Mouse (Mus musculus) limb, embryonic 10.5 days (tissue): ENCODE measurements around the gene Cep83. TPM values are rescaled to one million over a fixed set of nuclear protein-coding genes. Genes with fewer than 3 reads are reported as not detected.

ENCODE experiments used
- DNase-seq: peaks from one replicate; pipeline ENCODE4 v3.0.0-alpha.2; 2017; ENCODE audit warnings: low spot score
- H3K27ac ChIP-seq: fragments of 300-500 bp; sonication (generic); 2 replicates; pipeline ENCODE4 v1.5.1; 2016; ENCODE audit warnings: mild to moderate bottlenecking
- H3K27me3 ChIP-seq: fragments of 300-500 bp; sonication (generic); 2 replicates; pipeline ENCODE4 v1.6.1; 2016; ENCODE audit warnings: low read depth, mild to moderate bottlenecking; ENCODE audit not compliant: poor library complexity, severe bottlenecking
- H3K36me3 ChIP-seq: fragments of 300-500 bp; sonication (generic); 2 replicates; pipeline ENCODE4 v1.6.1; 2016; ENCODE audit warnings: mild to moderate bottlenecking, moderate library complexity
- H3K4me1 ChIP-seq: fragments of 300-500 bp; sonication (generic); 2 replicates; pipeline ENCODE4 v1.6.1; 2016
- H3K4me3 ChIP-seq: fragments of 300-500 bp; sonication (generic); 2 replicates; pipeline ENCODE4 v1.5.1; 2016; ENCODE audit warnings: mild to moderate bottlenecking, moderate library complexity
- H3K9me3 ChIP-seq: fragments of 300-500 bp; sonication (generic); replicated peaks from 2 replicates; pipeline ENCODE4 v1.6.1; 2016; ENCODE audit warnings: mild to moderate bottlenecking
- WGBS: fragments of 180-500 bp; shearing (Covaris S2); methylation state at CpG from one replicate; pipeline ENCODE4 v1.1.7; 2016; 5-methylcytosine and 5-hydroxymethylcytosine counted together
- polyA plus RNA-seq: library from polyadenylated mRNA; unstranded; fragments of >200 nt; fragmentation: Nextera tagmentation; extraction: Ambion mirVana; gene quantifications from 2 replicates; pipeline ENCODE4 v1.2.1, GENCODE M21; 2016

Cep83 gene
- polyA plus RNA-seq, 1 experiment from 2014 or later, result 17.5 TPM

DNA sequence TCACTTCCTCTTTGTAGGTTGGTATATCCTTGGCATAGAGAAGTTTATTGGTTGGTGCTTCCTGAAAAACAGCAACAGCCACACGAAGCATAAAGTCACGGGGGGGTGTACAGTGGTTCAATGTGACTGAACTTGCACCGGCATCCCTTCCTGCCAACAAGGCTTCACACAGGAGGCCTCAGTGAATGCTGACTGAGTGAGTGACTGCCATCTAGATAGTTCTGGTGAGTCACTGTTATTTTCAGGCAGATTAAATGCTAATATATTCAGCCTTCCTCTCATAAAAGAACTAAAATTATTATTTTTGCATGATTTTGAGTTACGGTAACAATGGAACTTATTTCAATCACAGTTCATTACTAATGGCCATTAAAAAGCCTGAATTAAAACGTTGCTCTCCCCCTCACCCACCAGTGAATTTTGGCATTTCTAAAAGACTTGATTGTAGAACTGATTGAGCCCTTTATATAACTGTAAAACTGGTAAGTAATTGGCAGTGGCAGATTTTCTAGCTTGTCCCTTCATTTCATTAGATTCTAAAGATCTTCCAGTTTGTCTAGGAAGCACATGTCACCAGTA lies 106.3 kb downstream of the Cep83 start:
- 94% methylated on average over 5 of the region's 5 CpGs for WGBS
- Histone ChIP-seq H3K27me3 (no peaks in the 10 kb centered on the region), H3K27ac (no peak overlapping the region), H3K4me3 (no peak overlapping the region), H3K4me1 (peaks cover 5% of the 10 kb centered on the region; the same call in 1 of the 2 replicates), H3K36me3 (peaks cover 13% of the 10 kb centered on the region; the same call in 1 of the 2 replicates), H3K9me3 (no peaks in the 10 kb centered on the region)
- DNase-seq, result no peak

- WGBS, result 83% methylated on average over 5 of the region's 5 CpGs
- H3K4me3 ChIP-seq, result no peak overlapping the region
- peaks cover 6% of the 10 kb centered on the region; the same call in 1 of the 2 replicates for H3K4me1 ChIP-seq
- no peaks in the 10 kb centered on the region for H3K27me3 ChIP-seq
- H3K9me3 ChIP-seq, result no peaks in the 10 kb centered on the region
- H3K27ac ChIP-seq, result no peak overlapping the region
- H3K36me3 ChIP-seq, result peaks cover 4% of the 10 kb centered on the region; the same call in 1 of the 2 replicates
- DNase-seq, result no peak
Observed at GRCm38 (mm10) chr10:94798128-94798527, 109.7 kb downstream of the Cep83 start.

DNA sequence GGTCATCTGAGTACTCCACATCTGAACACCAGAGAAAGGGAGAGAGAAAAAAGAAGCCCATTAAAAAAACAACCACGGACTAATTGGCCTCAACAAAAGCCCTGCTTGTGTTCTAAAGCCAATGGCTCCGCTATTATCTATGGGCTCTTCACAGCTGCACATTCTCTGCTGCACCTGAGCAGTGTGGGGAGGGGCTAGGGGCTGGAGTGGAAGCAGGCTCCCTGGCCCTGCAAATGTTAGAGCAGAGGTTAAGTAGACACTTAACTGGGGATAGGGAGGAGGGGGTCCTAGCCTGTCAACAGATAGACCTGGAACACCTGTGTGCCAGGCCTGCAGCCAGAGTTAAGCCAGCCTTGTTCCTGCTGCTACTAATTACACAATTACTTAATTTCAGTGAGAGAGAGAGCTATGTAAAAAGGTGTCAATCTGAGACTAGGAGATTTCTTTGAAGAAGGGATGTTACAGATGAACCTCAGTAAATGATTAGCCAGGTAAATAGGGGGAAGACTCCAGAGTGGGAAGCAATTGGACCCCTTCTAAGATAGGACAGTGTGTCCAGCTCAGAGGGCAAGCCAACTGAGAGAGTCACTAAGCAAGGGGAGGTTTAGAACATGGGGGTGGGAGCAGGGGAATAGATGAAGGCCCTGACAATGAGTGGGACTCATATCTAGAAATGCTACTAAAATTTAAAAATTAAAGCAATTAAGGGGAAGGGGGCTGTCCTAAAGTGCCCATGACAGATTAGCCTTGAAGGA lies 111.2 kb downstream of the Cep83 start:
- Histone ChIP-seq H3K4me1 (peaks cover 6% of the 10 kb centered on the region; the same call in 1 of the 2 replicates), H3K4me3 (no peak overlapping the region), H3K9me3 (no peaks in the 10 kb centered on the region), H3K27me3 (no peaks in the 10 kb centered on the region), H3K27ac (no peak overlapping the region), H3K36me3 (peaks cover 4% of the 10 kb centered on the region; the same call in 1 of the 2 replicates)
- WGBS, result 50% methylated on average over 2 of the region's 2 CpGs
- no peak for DNase-seq

DNA sequence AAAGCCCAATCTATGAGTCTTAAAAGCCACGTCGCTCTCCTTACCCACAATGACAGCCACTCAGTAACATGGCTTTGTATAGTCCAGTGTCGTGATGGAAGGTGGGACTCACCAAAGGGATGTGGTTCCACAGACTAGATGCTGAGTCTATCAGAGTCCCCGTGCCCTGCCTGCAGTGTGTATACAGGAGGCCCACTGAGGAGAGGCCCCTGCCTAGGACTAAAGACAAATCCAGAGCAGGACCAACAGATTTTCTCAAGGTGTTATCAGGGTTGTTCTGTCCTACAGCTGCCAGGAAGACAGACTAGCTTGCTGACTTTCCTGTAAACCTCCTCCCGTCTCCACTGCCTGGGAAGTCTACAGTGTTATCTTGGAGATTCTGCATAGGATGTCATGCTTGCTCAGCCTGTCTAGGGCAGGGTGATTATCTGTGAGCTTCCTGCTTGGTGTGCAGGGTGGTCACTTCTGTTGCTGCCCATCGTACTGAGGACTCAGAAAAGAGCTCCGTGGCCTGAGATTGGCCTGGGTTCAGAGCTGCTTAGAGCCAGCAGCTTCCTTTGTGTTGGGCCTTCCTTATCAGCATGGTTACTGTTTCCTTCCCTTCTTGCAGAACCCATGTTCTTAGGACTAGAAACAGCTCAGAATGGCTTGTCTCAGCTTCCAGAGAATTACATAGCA lies 112.4 kb downstream of the Cep83 start:
- no peaks in the 10 kb centered on the region; the same call in 1 of the 2 replicates for H3K36me3 ChIP-seq
- H3K4me3 ChIP-seq, result no peak overlapping the region
- 81% methylated on average over 7 of the region's 7 CpGs for WGBS
- DNase-seq, result no peak
- no peaks in the 10 kb centered on the region for H3K9me3 ChIP-seq
- H3K27me3 ChIP-seq, result no peaks in the 10 kb centered on the region
- H3K4me1 ChIP-seq, result peaks cover 6% of the 10 kb centered on the region; the same call in 1 of the 2 replicates
- no peak overlapping the region for H3K27ac ChIP-seq

DNA sequence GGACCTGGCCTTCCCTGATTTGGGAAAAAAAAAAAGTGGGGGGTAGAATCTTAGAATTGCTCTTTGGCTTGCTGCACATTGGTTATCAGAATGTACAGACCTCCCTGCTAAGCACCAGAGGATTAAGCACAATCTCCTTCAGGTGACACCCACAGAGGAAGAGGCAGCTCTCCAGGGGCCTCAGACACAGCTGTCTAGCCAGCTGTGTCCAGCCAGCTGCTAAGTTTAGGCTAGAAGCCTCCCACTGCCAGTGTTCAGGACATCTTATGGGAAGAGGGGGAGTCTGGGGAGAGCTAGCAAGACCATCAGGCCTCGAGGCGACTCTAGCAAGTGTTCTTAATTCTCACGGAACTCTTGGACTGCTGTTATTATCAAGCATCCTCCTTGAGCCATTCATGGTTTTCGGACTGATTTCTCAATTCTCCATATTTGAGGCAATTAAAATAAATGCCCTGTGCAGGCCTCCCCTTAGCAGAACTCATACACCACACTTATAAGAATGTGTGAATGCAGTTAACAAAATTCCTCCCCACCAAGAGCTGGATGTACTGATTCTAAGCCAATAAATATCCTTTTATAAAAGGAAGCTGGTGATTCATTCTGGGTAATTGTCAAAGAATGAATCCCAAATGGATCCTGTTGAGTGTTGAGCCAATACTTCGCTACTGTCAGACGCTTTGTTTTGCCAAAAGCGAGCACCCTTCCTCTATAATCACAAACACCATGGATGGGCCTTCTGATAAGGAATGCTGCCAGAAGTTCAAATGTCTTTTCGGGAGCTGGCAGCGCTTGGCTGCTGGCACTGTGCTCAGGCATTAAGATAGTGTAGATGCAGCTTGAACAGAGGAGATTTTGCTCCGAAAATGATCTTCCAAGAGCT lies 115.8 kb downstream of the Cep83 start:
- no peak for DNase-seq
- Histone ChIP-seq H3K27ac (no peak overlapping the region), H3K36me3 (no peaks in the 10 kb centered on the region), H3K27me3 (no peaks in the 10 kb centered on the region), H3K9me3 (no peaks in the 10 kb centered on the region), H3K4me1 (peaks cover 24% of the 10 kb centered on the region), H3K4me3 (no peak overlapping the region)
- 86% methylated on average over 10 of the region's 10 CpGs for WGBS

- H3K4me1 ChIP-seq, result peaks cover 18% of the 10 kb centered on the region
- H3K36me3 ChIP-seq, result no peaks in the 10 kb centered on the region
- H3K27me3 ChIP-seq, result no peaks in the 10 kb centered on the region
- WGBS, result 91% methylated on average over 1 of the region's 1 CpGs
- H3K4me3 ChIP-seq, result no peak overlapping the region
- DNase-seq, result no peak
- H3K9me3 ChIP-seq, result no peaks in the 10 kb centered on the region
- no peak overlapping the region for H3K27ac ChIP-seq
Observed at GRCm38 (mm10) chr10:94804909-94805220, 116.4 kb downstream of the Cep83 start.

DNA sequence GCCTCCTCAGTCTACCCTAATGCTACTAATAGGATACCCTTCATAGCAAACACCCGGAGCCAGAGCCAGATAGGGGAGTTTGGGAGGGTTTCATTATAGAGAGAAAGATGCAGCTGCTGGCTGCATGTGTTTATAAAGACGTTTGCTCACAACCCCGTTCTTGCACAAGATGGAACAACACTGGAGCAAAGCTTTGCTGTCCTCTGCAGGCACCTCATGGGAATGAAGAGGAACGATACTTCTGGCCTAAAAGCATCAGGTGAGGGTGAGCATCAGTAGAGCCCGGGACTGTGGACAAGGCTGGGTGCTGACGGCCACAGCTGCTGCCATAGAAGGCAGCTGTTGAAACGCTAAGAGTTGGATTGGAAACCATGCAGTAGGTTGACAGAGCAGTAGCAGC lies 118.9 kb downstream of the Cep83 start:
- H3K9me3 ChIP-seq, result no peaks in the 10 kb centered on the region
- H3K27ac ChIP-seq, result no peak overlapping the region
- no peak overlapping the region for H3K4me3 ChIP-seq
- no peaks in the 10 kb centered on the region for H3K36me3 ChIP-seq
- H3K27me3 ChIP-seq, result no peaks in the 10 kb centered on the region
- no peak for DNase-seq
- WGBS, result 84% methylated on average over 7 of the region's 7 CpGs
- peaks cover 18% of the 10 kb centered on the region for H3K4me1 ChIP-seq

- H3K9me3 ChIP-seq, result no peaks in the 10 kb centered on the region
- no peaks in the 10 kb centered on the region for H3K27me3 ChIP-seq
- WGBS, result 35% methylated on average over 6 of the region's 6 CpGs
- H3K36me3 ChIP-seq, result no peaks in the 10 kb centered on the region
- H3K27ac ChIP-seq, result no peak overlapping the region
- no peak overlapping the region for H3K4me3 ChIP-seq
- peaks cover 18% of the 10 kb centered on the region for H3K4me1 ChIP-seq
- DNase-seq, result no peak
Observed at GRCm38 (mm10) chr10:94808275-94808674, 119.8 kb downstream of the Cep83 start.

GRCm38 (mm10) chr10:94809946-94810472 lies 121.6 kb downstream of the Cep83 start:
- no peak for DNase-seq
- H3K27ac ChIP-seq, result no peak overlapping the region
- 66% methylated on average over 7 of the region's 7 CpGs for WGBS

DNA sequence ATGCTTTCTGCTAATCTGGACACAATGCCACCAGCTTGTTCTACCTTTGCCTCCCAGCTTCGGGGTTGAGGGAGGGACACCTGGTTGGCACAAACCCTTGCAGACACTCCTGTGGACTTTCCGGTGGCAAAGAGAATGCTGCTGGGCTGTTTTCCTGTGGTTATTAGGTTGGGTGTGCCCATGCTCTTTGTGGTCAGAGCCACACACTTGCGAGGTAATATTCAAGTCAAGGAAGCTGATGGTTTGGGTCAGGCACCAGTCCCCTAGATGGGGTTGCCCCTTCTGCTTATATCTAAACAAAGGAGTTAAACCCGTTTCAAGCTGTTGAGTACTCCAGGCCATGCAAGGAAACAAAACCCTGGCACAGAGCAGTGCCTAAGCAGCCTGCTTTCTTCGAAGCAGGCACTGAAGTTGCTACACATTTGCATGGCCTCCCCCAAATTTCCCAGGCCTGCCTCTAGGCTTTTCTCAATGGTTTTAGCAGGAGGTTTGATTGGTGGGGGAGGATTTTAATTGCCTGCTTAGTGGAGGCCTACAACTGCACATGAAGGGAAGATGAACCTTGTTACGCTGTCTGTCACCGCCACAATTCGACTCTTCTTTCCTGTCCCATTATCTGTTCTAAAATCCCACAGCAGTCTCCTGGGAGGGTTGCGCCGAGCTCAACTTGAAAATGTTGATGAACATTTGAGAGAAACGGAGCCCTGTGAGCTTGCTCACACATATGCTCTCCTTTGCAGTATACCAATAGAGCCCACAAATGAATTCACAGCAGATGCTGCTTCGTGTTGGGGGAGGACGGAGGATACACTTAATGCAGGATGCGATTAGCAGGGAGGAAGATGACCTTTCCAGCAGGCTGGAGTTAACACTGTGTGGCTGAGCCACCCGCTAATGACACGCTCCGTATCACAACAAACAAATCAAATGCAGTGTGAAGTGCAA lies 123.7 kb downstream of the Cep83 start:
- H3K27ac ChIP-seq, result no peak overlapping the region
- no peak for DNase-seq
- no peak overlapping the region for H3K4me3 ChIP-seq
- H3K27me3 ChIP-seq, result no peaks in the 10 kb centered on the region
- WGBS, result 65% methylated on average over 17 of the region's 17 CpGs
- H3K9me3 ChIP-seq, result no peaks in the 10 kb centered on the region
- peaks cover 22% of the 10 kb centered on the region for H3K4me1 ChIP-seq
- H3K36me3 ChIP-seq, result no peaks in the 10 kb centered on the region

More at GRCm38 (mm10) chr10:94809946-94810472, 121.6 kb downstream of the Cep83 start:
- Histone ChIP-seq H3K4me3 (no peak overlapping the region), H3K4me1 (peaks cover 18% of the 10 kb centered on the region), H3K9me3 (no peaks in the 10 kb centered on the region), H3K36me3 (no peaks in the 10 kb centered on the region), H3K27me3 (no peaks in the 10 kb centered on the region)

DNA sequence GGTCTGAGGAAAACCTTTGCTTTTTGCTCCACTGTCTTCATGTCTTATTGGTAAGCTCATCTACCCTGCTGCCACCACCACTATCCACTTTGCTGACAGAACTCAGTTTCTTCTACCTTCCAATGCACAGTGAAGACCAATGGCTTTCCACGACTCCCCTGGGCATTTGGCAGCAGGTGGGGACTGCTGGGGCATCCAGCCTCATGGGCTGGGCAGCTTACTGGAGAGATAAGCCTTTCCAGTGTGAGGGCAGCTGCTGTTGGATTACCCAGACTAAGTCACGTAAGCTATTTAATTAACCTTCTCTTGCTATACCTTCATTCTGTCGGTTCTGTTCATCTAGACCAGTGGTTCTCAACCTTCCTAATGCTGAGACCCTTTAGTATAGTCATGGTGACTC lies 129.7 kb downstream of the Cep83 start:
- Histone ChIP-seq H3K4me3 (no peak overlapping the region), H3K27me3 (0 out of 2 replicates have a peak, but pooled peaks cover 7% of the 10 kb centered on the region), H3K4me1 (peaks cover 23% of the 10 kb centered on the region), H3K36me3 (no peaks in the 10 kb centered on the region), H3K27ac (no peak overlapping the region), H3K9me3 (no peaks in the 10 kb centered on the region)
- 89% methylated on average over 3 of the region's 3 CpGs for WGBS
- no peak for DNase-seq
